Mouse (Mus musculus): Measurements from ENCODE around the gene Mapk11. TPM values are rescaled to one million over a fixed set of nuclear protein-coding genes. Genes with fewer than 3 reads are reported as not detected.
A peak's percentile ranks its signal among the peaks of the same experiment; 100 is the strongest.

Mapk11 gene
- polyA plus RNA-seq, 1 experiment = 2.7 TPM

DNA sequence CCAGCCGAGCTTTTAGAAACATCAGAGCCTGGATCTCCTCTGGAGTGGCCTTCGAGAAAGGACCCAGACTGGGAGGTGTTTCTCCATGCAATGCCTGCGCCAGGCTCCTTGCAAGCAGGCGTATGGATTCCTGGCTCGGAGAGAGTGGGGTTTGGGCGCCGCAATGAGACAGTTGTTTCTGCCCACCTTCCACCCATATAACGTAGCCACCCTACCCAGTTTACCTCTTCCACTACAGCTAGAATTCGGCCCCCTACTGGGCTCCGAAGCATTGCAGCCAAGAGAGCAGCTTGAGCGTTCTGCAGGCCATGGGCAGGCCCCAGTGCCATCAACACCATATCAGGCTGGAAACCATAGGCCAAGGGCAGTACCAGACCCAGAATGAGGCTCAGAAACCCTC is 25.8 kb downstream of the Mapk11 start:
- Histone ChIP-seq H3K4me1 (ENCODE audit: control insufficient read depth, insufficient read depth, low read length) (peaks cover 10% of the 10 kb centered on the region), H3K4me3 (ENCODE audit: insufficient read depth, low read length) (no peak overlapping the region), H3K27ac (ENCODE audit: insufficient read depth, low read depth, low read length) (no peak overlapping the region)
- TF ChIP-seq POLR2A (IDR thresholded peaks at IDR 0.05; ENCODE audit: borderline replicate concordance, low read depth, low read length) = no peak
- TF ChIP-seq CTCF (IDR thresholded peaks at IDR 0.05; ENCODE audit: low read depth, low read length) = no peak

DNA sequence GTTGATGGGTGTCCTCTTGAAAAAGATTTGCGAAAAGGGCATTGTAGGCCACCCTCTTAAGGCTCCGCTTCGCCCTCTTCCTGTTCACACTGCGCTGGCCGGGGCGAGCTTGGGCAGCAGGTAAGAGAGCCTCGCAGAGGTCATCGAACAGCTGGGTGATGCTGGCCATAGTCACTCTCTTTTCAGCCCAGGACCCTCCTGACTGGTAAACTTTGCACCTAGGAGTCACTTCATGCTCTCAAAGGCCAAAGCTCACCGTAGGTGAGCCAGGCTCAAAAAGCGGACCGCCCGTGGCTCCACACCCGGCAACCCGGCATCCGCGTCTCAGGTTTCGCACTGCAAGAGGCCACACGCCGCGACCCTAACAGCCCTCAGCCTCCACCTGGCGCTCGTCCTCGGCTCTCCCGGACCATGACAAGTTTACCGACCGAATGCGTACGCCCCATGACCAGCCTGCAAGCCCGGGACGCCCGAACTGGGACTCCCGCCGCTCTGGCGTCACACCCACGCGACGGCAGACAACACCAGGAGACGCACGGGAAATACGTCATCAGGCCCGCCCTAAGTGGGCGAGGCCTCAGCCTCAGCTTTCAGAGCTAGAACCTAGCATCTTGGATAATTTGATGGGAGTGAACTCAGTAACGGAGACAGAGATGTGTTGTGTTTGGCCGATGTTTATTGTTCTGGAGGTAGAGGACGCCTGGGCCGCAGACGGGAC is 26.6 kb downstream of the Mapk11 start, which contains the start of gene Tubgcp6:
Gene Tubgcp6 (minus strand): TSS at position 464 of the 718 bp plus-strand sequence.
- Histone ChIP-seq H3K27ac (ENCODE audit: insufficient read depth, low read depth, low read length) (no peak within 1 kb of the TSS), H3K4me3 (ENCODE audit: insufficient read depth, low read length) (peak within 1 kb of the TSS; percentile 76), H3K4me1 (ENCODE audit: control insufficient read depth, insufficient read depth, low read length) (peaks cover 10% of the 10 kb centered on the region)
- TF ChIP-seq POLR2A (IDR thresholded peaks at IDR 0.05; ENCODE audit: borderline replicate concordance, low read depth, low read length) = 0 out of 2 replicates have a peak, but pooled peaks have one; percentile 60
- no peak for TF ChIP-seq CTCF (IDR thresholded peaks at IDR 0.05; ENCODE audit: low read depth, low read length)

DNA sequence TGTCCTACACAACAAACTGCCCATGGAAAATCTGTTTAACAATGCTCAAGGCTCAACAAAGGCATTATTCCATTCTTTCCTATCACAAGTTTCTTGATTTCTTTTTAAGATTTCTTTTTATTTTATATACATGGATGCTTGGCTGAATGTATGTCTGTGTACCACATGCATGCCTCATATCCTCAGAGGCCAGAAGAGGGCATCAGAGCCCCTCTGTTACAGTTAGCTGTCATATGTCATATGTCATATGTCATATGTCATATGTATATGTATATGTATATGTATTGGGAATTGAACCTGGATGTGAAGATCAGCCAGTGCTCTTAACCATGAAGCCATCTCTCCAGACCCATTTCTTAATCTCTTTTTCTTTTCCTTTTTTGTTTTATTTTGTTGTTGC is 31.4 kb downstream of the Mapk11 start:
- Histone ChIP-seq H3K4me3 (ENCODE audit: insufficient read depth, low read length) (no peak overlapping the region), H3K4me1 (ENCODE audit: control insufficient read depth, insufficient read depth, low read length) (peaks cover 5% of the 10 kb centered on the region; the same call in 1 of the 2 replicates), H3K27ac (ENCODE audit: insufficient read depth, low read depth, low read length) (no peak overlapping the region)
- no peak for TF ChIP-seq POLR2A (IDR thresholded peaks at IDR 0.05; ENCODE audit: borderline replicate concordance, low read depth, low read length)
- TF ChIP-seq CTCF (IDR thresholded peaks at IDR 0.05; ENCODE audit: low read depth, low read length) = no peak

DNA sequence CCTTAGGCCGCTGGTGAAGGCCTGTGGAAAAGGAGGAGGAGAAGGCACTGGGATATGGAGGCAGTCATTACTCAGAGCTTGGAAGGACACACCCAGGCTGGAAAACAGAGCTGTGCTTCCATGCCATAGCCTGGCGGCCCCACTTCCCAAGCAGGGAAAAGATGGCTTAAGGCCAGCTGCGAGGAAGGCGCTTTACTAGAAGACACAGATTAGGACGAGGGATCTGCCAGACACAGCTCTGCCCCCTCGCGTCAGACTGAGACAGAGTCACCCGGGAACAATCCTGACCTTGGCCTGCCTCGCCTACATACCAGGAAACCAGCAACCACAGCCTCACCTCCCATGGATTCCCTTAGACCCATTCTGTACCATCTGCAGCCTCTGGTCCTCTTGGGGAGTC is 39.3 kb downstream of the Mapk11 start:
- no peaks in the 10 kb centered on the region for H3K4me1 ChIP-seq (ENCODE audit: control insufficient read depth, insufficient read depth, low read length)
- TF ChIP-seq POLR2A (IDR thresholded peaks at IDR 0.05; ENCODE audit: borderline replicate concordance, low read depth, low read length) = no peak
- no peak for TF ChIP-seq CTCF (IDR thresholded peaks at IDR 0.05; ENCODE audit: low read depth, low read length)
- H3K4me3 ChIP-seq (ENCODE audit: insufficient read depth, low read length) = no peak overlapping the region
- no peak overlapping the region for H3K27ac ChIP-seq (ENCODE audit: insufficient read depth, low read depth, low read length)

DNA sequence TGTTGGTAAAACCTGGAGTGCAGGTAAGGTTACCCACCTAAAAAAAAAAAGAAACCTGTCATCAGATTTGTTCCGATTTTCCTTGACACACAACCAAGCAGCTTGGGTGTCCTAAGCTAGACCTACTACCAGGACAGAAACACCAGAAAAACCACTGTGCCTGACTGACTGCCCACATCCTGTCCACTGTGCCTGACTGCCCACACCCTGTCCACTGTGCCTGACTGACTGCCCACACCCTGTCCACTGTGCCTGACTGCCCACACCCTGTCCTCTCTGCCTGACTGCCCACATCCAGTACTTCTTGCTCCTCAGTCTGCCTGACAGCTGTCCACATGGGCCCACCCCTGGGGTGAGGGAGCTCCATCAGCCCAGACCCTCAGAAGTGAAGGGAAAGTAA is 42.5 kb downstream of the Mapk11 start:
- TF ChIP-seq CTCF (IDR thresholded peaks at IDR 0.05; ENCODE audit: low read depth, low read length) (no peak), POLR2A (IDR thresholded peaks at IDR 0.05; ENCODE audit: borderline replicate concordance, low read depth, low read length) (no peak)
- Histone ChIP-seq H3K4me1 (ENCODE audit: control insufficient read depth, insufficient read depth, low read length) (no peaks in the 10 kb centered on the region), H3K4me3 (ENCODE audit: insufficient read depth, low read length) (no peak overlapping the region), H3K27ac (ENCODE audit: insufficient read depth, low read depth, low read length) (no peak overlapping the region)

DNA sequence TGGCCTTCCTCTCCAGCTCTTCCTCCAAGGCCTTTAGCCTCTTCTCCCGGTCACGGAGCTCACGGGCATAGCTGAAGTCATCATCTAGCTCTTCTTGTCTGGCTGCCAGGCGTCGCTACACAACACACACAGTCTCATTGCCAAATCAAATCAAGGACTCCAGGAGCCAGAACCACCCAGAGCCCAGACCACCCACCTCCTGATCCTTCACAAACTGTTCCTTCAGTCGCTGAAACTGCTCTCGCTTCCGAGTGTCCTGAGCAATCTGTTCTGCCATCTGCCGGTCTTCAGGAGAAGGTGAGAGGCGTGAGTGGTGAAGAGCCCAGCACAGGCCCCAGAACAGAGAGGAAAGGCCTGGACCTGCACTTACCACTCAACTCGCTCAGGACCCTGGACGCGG is 43.4 kb downstream of the Mapk11 start:
- TF ChIP-seq POLR2A (IDR thresholded peaks at IDR 0.05; ENCODE audit: borderline replicate concordance, low read depth, low read length) = no peak
- no peaks in the 10 kb centered on the region for H3K4me1 ChIP-seq (ENCODE audit: control insufficient read depth, insufficient read depth, low read length)
- H3K27ac ChIP-seq (ENCODE audit: insufficient read depth, low read depth, low read length) = no peak overlapping the region
- H3K4me3 ChIP-seq (ENCODE audit: insufficient read depth, low read length) = no peak overlapping the region

DNA sequence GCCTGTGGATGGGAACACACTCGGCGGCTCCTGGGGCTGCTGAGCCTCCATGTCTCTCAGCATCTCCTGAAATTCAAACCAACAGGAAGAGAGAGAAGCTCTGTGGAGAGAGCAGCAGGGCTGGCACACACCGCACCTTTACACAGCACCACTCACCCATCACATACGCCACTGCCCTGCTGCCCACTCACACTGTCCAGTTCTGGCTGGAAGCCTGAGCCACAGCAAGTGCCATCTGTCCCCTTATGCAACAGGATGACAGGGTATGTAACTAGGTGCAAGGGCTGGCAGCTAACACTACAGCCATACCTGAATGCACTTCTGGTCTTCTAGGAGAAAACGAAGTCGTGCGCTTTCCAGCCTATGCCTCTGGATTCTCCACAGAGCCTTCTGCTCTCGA is 45.0 kb downstream of the Mapk11 start:
- Histone ChIP-seq H3K4me3 (ENCODE audit: insufficient read depth, low read length) (no peak overlapping the region), H3K4me1 (ENCODE audit: control insufficient read depth, insufficient read depth, low read length) (no peaks in the 10 kb centered on the region), H3K27ac (ENCODE audit: insufficient read depth, low read depth, low read length) (no peak overlapping the region)
- TF ChIP-seq CTCF (IDR thresholded peaks at IDR 0.05; ENCODE audit: low read depth, low read length) = no peak

DNA sequence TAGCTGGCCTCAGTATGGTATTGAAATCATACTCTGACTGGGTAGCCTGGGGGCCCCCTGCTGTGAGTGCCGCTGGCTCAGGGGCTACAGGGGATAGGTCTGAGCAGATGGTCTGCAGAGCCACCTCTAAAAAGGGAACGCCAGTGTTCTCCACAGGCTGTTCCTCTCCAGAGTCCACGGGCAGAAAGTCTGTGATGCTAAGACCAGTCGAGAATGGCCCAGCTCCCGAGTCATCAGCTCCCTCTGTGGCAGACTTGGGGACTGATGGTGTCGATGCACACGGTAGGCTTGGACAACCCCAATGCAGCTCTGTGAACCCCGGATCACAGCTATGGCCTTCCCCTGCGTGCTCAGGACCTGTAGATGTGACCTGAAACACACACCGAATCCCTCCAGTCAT is 45.5 kb downstream of the Mapk11 start:
- no peak overlapping the region for H3K27ac ChIP-seq (ENCODE audit: insufficient read depth, low read depth, low read length)
- TF ChIP-seq POLR2A (IDR thresholded peaks at IDR 0.05; ENCODE audit: borderline replicate concordance, low read depth, low read length) (no peak), CTCF (IDR thresholded peaks at IDR 0.05; ENCODE audit: low read depth, low read length) (no peak)
- no peaks in the 10 kb centered on the region for H3K4me1 ChIP-seq (ENCODE audit: control insufficient read depth, insufficient read depth, low read length)
- H3K4me3 ChIP-seq (ENCODE audit: insufficient read depth, low read length) = no peak overlapping the region

DNA sequence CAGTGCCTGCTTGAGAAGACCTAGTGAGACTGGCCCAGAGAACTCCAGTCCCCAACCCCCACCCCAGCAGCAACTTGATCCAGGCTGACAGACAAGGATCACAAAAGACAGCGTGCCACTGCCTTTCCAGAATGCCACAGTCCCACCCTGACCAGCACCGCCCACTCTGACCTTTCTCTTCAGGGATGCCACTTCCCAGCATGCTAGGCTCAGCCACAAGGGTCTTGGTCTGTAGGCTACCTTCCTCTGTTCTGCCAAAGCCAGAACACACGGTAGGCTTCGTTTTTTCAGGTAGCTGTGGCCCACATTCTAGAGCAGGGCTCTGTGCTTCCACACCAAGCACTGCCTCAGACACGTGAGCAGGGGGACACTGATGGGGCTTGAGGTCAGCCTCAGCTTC is 46.8 kb downstream of the Mapk11 start:
- Histone ChIP-seq H3K4me3 (ENCODE audit: insufficient read depth, low read length) (no peak overlapping the region), H3K4me1 (ENCODE audit: control insufficient read depth, insufficient read depth, low read length) (no peaks in the 10 kb centered on the region), H3K27ac (ENCODE audit: insufficient read depth, low read depth, low read length) (no peak overlapping the region)
- TF ChIP-seq CTCF (IDR thresholded peaks at IDR 0.05; ENCODE audit: low read depth, low read length) (no peak), POLR2A (IDR thresholded peaks at IDR 0.05; ENCODE audit: borderline replicate concordance, low read depth, low read length) (no peak)

DNA sequence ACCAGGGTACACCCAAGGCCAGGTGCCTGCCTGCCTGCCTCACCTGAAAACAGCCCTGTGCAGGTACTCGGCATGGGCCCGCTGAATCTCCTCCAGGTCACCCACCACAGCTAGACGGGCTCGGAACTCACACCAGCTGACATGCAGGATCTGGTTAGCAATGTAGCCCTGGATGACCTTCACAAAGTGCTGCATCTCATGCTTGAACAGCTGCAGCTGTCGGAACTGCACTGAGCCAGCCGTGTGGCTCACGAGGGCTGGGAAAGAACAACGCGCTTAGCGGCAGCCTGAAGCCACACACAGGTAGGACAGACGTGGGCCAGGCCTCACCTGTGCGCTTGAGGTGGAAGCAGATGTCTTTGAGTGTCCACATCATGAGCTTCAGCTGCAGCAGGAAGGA is 48.6 kb downstream of the Mapk11 start:
- H3K4me3 ChIP-seq (ENCODE audit: insufficient read depth, low read length) = no peak overlapping the region
- TF ChIP-seq POLR2A (IDR thresholded peaks at IDR 0.05; ENCODE audit: borderline replicate concordance, low read depth, low read length) = no peak
- TF ChIP-seq CTCF (IDR thresholded peaks at IDR 0.05; ENCODE audit: low read depth, low read length) = no peak

More for the DNA sequence above, 48.6 kb downstream of the Mapk11 start:
- Histone ChIP-seq H3K4me1 (ENCODE audit: control insufficient read depth, insufficient read depth, low read length) (no peaks in the 10 kb centered on the region), H3K27ac (ENCODE audit: insufficient read depth, low read depth, low read length) (no peak overlapping the region)

All from bone marrow macrophage, adult 2 months (primary cell).